Mouse (Mus musculus) intestine, postnatal 0 days (tissue): Measurements from ENCODE around the gene Fgfr2. TPM values are rescaled to one million over a fixed set of nuclear protein-coding genes. Genes with fewer than 3 reads are reported as not detected.

ENCODE experiments used
- ATAC-seq: fragments of 200-750 bp; cut with Nextera tagmentation; 2 replicates; pipeline ENCODE4 v1.8.0; 2017; ENCODE audit warnings: mild to moderate bottlenecking, moderate TSS enrichment, moderate library complexity
- H3K27ac ChIP-seq: fragments of 300-500 bp; sonication (generic); 2 replicates; pipeline ENCODE4 v1.5.1; 2014; ENCODE audit warnings: mild to moderate bottlenecking, low read depth, low read length, moderate library complexity
- H3K27me3 ChIP-seq: fragments of 300-500 bp; sonication (generic); replicated peaks from 2 replicates; pipeline ENCODE4 v1.6.1; 2014; ENCODE audit warnings: low read length, mixed read lengths; ENCODE audit not compliant: control insufficient read depth, insufficient read depth
- H3K36me3 ChIP-seq: fragments of 300-500 bp; sonication (generic); 2 replicates; pipeline ENCODE4 v1.6.1; 2014; ENCODE audit warnings: mild to moderate bottlenecking, moderate library complexity; ENCODE audit not compliant: control insufficient read depth, insufficient read depth
- H3K4me1 ChIP-seq: fragments of 300-500 bp; sonication (generic); replicated peaks from 2 replicates; pipeline ENCODE4 v1.6.1; 2014; ENCODE audit warnings: antibody characterized with exemption, low read length, mixed read lengths; ENCODE audit not compliant: control insufficient read depth, insufficient read depth
- H3K4me2 ChIP-seq: fragments of 300-500 bp; sonication (generic); replicated peaks from 2 replicates; pipeline ENCODE4 v1.6.1; 2014; ENCODE audit warnings: low read depth, mild to moderate bottlenecking, moderate library complexity
- H3K4me3 ChIP-seq: fragments of 300-500 bp; sonication (generic); 2 replicates; pipeline ENCODE4 v1.5.1; 2014; ENCODE audit warnings: low read depth, low read length
- H3K9ac ChIP-seq: fragments of 300-500 bp; sonication (generic); 2 replicates; pipeline ENCODE4 v1.6.1; 2014; ENCODE audit warnings: mild to moderate bottlenecking, low read depth, low read length
- H3K9me3 ChIP-seq: fragments of 300-500 bp; sonication (generic); 2 replicates; pipeline ENCODE4 v1.6.1; 2016; ENCODE audit warnings: mixed run types; ENCODE audit not compliant: control insufficient read depth
- CTCF ChIP-seq: sonication (generic); IDR thresholded peaks from 2 replicates; pipeline ENCODE4 v1.5.1; 2016; ENCODE audit warnings: low read depth, mild to moderate bottlenecking, control low read depth, antibody characterized with exemption, moderate library complexity
- WGBS: fragments of 180-500 bp; shearing (Covaris S2); extraction: QIAGEN DNeasy Blood & Tissue Kit; methylation state at CpG from one replicate; pipeline ENCODE4 v1.1.7; 2014; 5-methylcytosine and 5-hydroxymethylcytosine counted together
- polyA plus RNA-seq: library from polyadenylated mRNA; unstranded; fragments of >200 nt; fragmentation: Nextera tagmentation; extraction: Ambion mirVana; gene quantifications from 2 replicates; pipeline ENCODE4 v1.2.1, GENCODE M21; 2015

The Fgfr2 gene
- polyA plus RNA-seq, 1 experiment from 2014 or later = 29.5 TPM

DNA sequence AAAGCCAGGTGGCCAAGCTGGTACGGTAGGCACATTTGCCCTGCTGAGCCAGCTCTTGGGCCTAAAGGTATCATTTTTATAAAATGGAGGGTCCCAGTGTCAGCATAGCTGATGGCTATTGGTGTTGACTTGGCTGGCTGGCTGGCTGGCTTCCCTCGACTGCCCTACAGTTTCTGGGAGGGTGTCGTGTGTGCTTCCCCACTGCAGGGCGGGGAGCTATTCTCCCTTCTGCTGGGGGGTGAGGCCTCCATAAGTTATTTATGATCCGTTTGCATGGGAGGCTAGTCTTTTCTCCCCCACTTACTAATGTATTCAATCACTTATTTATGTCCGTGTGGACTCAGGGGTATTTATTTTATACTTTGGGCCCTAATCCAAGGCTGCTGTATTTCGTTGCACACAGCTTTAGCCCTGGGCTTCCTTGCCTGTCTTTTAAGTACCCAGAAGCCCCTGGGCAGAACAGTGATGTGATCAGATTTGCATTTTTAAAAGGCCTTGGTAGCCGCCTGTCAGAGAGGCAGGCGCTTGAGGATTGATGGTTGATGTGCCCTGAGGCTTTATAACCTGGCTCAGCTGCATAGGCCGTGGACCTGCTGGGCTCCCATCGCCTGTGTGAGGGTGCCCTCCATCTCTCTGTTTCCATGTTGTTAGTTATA lies 2446.1 kb downstream of the Fgfr2 start:
- 64% methylated on average over 11 of the region's 11 CpGs for WGBS
- no peak overlapping the region for H3K4me2 ChIP-seq
- no peak overlapping the region for H3K9ac ChIP-seq
- no peaks in the 10 kb centered on the region for H3K27me3 ChIP-seq
- TF ChIP-seq CTCF = no peak
- no peak overlapping the region for H3K27ac ChIP-seq
- H3K36me3 ChIP-seq = peaks cover 45% of the 10 kb centered on the region
- no peaks in the 10 kb centered on the region for H3K4me1 ChIP-seq
- no peaks in the 10 kb centered on the region for H3K9me3 ChIP-seq
- no peak overlapping the region for H3K4me3 ChIP-seq
- no peak for ATAC-seq

DNA sequence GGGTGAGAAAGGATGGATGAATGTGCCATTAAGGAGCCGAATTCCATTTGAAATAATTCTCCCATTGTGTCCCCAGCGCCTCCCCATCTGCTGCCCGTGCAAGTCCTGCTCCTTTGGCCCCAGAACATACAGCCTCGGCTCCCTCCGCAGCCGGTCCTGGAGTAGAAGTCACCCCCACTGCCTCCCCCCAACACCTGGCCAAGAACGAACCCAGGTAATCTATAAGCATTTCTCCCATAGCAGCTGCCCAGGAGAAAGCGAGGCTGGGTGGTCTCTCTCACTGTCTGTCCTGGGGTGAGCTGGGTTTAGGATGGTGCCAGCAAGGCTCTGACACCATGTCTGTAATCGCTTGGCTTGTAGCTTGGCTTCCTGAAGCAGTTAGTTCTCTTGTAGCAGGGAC lies 2448.6 kb downstream of the Fgfr2 start:
- no peak overlapping the region for H3K9ac ChIP-seq
- WGBS = 83% methylated on average over 9 of the region's 9 CpGs
- ATAC-seq = no peak

DNA sequence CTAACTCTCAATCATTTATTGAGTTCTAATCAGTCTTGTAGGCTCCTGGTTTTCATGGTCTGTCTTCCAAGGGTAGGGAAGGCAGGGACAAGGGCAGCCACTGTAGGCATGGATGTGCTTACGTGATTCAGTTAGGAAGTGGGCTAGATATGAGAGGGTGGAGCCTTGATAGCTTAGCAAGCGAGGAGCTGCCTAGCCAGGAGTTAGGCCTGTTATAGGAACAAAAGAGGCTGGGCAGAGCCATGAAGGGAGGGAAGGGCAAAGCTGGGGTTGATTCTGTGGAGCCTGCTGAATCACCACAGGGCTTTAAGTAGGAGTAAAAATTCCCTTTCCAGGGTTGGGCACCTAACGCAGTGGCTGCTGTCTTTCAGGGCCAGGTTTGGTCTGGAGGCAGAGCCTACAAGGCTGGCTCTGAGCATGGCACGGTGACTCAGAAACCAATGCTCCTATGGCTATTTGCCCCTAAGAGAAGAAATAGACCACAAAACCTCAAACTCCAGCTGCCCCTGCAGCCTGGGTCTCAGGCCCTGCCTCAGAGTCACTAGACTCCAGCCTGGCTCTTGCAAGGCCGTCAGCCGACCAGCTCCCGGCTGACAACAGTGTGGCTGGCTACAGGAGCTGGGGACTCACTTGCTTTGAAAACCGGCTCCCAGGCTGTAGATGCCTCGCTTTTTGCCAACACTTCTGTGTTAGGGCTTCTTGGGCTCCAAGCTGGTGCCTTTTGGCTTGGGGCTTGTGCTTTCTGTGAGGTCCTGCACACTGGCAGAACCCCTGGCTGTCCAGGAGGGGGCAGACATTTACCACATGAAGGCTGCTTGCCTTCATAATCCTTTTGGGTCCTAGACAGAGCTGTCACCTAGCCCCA lies 2449.7 kb downstream of the Fgfr2 start:
- no peak overlapping the region for H3K27ac ChIP-seq
- no peak for ATAC-seq
- H3K9me3 ChIP-seq = no peaks in the 10 kb centered on the region
- peak; percentile 87 for TF ChIP-seq CTCF
- no peaks in the 10 kb centered on the region for H3K27me3 ChIP-seq
- H3K36me3 ChIP-seq = peaks cover 38% of the 10 kb centered on the region
- 70% methylated on average over 9 of the region's 9 CpGs for WGBS
- H3K4me3 ChIP-seq = no peak overlapping the region
- H3K4me1 ChIP-seq = peaks cover 15% of the 10 kb centered on the region
- H3K9ac ChIP-seq = no peak overlapping the region
- no peak overlapping the region for H3K4me2 ChIP-seq

More for the DNA sequence above, 2448.6 kb downstream of the Fgfr2 start:
- Histone ChIP-seq H3K36me3 (peaks cover 45% of the 10 kb centered on the region), H3K4me1 (peaks cover 8% of the 10 kb centered on the region; the same call in 1 of the 2 replicates), H3K9me3 (no peaks in the 10 kb centered on the region), H3K4me2 (no peak overlapping the region), H3K27me3 (no peaks in the 10 kb centered on the region), H3K27ac (no peak overlapping the region), H3K4me3 (no peak overlapping the region)
- no peak for TF ChIP-seq CTCF

DNA sequence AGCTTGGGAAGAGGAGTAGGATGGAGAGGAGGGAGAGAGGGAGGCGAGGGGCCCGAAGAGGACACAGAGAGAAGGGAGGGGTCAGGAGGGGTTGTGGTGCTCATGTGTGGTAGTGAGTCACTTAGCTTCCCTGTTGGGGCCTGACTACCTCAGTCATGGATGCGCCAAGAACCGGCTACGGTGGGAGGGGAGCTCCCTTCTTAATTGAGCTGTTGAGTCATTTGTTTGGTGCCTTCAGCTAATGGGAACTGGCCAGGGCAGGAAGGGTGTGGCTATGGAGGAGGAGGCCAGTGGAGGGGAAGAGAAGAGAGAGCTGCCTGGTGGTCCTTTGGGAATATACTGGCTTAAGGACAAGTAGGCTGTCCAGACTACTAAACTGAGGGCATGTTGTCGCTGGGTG lies 2451.8 kb downstream of the Fgfr2 start:
- TF ChIP-seq CTCF = no peak
- 47% methylated on average over 6 of the region's 6 CpGs for WGBS
- no peak overlapping the region for H3K4me3 ChIP-seq
- H3K4me2 ChIP-seq = no peak overlapping the region
- no peaks in the 10 kb centered on the region for H3K27me3 ChIP-seq
- H3K4me1 ChIP-seq = peaks cover 15% of the 10 kb centered on the region
- H3K27ac ChIP-seq = no peak overlapping the region
- H3K9ac ChIP-seq = no peak overlapping the region
- H3K9me3 ChIP-seq = no peaks in the 10 kb centered on the region
- peak; percentile 45; the same call in 1 of the 2 replicates for ATAC-seq
- peaks cover 22% of the 10 kb centered on the region for H3K36me3 ChIP-seq

DNA sequence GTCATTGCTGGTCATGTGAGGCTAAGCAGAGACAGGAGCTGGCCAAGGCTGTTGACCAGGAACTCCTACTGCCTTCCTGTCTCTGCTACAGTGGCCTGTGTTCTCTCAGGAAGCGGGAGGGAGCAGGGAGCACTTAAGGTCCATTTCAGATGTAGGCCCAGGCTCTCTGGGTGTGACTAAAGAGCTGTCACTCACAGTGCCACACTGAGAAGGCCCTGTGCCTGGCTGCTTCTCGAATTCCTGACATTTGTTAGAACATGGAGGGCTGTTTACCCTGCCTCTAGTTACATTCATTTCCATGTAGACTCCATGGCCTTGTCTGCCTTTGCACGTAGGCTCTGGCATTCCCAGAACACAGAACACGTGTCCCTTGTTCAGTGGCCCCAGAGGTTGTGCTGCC lies 2452.8 kb downstream of the Fgfr2 start:
- 71% methylated on average over 4 of the region's 4 CpGs for WGBS
- peaks cover 13% of the 10 kb centered on the region; the same call in 1 of the 2 replicates for H3K36me3 ChIP-seq
- no peak overlapping the region for H3K4me2 ChIP-seq
- H3K27ac ChIP-seq = peak overlapping the region; percentile 35; the same call in 1 of the 2 replicates
- H3K4me1 ChIP-seq = peaks cover 15% of the 10 kb centered on the region
- no peaks in the 10 kb centered on the region for H3K27me3 ChIP-seq
- no peak for TF ChIP-seq CTCF
- no peaks in the 10 kb centered on the region for H3K9me3 ChIP-seq
- ATAC-seq = no peak
- H3K9ac ChIP-seq = no peak overlapping the region
- H3K4me3 ChIP-seq = no peak overlapping the region

DNA sequence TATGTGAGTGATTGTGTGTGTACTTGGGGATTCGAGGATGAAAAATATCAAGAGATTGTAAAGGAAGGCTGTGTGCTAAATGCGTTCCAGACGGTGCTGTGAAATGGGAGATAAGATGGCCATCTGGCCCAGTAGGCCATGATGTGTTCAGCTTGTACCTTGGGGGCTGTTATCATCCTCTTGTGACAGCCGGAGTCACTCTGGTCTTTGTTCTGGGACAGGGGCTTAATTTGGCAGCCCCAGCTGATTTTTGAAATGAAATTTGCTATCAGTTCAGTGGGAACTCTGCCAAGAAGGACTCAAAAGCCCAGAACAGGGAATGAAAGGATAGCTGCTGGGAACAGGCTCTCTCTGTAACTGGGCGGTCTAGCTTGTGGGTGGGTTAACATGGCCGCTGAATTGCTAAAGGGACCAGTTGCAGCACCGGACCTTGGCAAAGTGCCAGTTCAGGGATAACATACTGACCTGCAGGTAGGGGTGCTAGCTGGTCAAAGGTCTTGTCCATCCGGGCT lies 2453.7 kb downstream of the Fgfr2 start:
- Histone ChIP-seq H3K9ac (no peak overlapping the region), H3K27ac (peak overlapping the region; percentile 35; the same call in 1 of the 2 replicates), H3K9me3 (no peaks in the 10 kb centered on the region), H3K4me1 (peaks cover 15% of the 10 kb centered on the region), H3K27me3 (no peaks in the 10 kb centered on the region), H3K4me3 (no peak overlapping the region), H3K4me2 (no peak overlapping the region), H3K36me3 (peaks cover 11% of the 10 kb centered on the region)
- no peak for ATAC-seq
- 36% methylated on average over 8 of the region's 8 CpGs for WGBS
- TF ChIP-seq CTCF = 0 out of 2 replicates have a peak, but pooled peaks have one; percentile 4
